Mouse (Mus musculus) olfactory bulb, adult 2 months (tissue): ENCODE measurements at regions not wholly inside any gene's neighbourhood (a gene's known extent, or its start where the extent isn't known, plus 50 kb on each side); places are given as distances from the start of the nearest gene placed in this dataset.

Source experiments
- CTCF ChIP-seq: fragments of 200-500 bp; IDR thresholded peaks from 2 replicates; pipeline ENCODE4 v1.5.1; 2012; ENCODE audit warnings: low read depth, mild to moderate bottlenecking, low read length, moderate library complexity; ENCODE audit not compliant: insufficient read depth
- POLR2A ChIP-seq: fragments of 200-500 bp; IDR thresholded peaks from 2 replicates; pipeline ENCODE4 v1.6.1; 2012; ENCODE audit warnings: mild to moderate bottlenecking, low read depth, low read length, moderate library complexity; ENCODE audit not compliant: insufficient read depth

DNA sequence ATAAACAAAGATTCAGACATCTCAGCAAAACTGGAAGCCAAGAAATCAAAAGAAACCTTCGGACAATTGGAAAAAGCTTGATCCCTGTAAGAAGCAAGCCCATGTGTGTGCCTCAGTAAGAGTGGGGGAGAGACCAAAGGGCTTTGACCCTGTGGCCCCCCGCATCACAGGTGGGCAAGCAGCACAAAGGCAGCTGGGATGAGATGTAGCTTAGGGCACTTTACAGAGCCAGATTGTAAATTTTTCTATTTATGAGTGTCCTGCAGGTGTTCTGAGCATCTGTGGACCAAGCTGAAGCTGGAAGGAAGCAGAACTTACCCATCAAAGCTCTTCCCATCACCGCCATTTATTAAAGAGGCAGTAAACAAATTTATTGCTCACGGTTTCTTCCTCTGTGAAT, 246.9 kb downstream of the Ndfip2 start:
- TF ChIP-seq POLR2A (no peak), CTCF (no peak)
